Mouse (Mus musculus): ENCODE results near the gene L3mbtl4. TPM values are rescaled to one million over a fixed set of nuclear protein-coding genes. Genes with fewer than 3 reads are reported as not detected.

L3mbtl4 gene
- total RNA-seq (2023): not detected

DNA sequence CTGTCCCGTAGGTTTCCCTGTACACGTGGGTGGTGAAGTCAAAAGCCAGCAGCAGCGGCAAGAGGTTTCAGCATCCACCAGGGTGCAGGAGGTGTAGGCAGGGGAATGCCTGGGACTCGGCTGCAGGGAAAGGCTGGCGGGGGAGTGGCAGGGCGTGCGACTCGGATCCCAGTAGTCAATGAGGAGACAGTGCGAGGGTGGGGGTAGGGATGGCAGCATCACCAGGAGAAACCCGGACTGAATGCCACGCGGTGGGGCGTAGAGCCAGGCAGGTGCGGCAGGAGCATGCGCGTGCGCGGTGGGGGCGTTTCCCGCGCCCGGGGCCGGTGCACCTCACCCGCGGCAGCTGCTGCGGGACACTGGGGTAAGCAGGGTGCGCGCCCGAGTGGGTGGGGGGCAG is at the start of gene L3mbtl4:
Gene L3mbtl4 (plus strand): TSS at position 271 of the 400 bp plus-strand sequence.

GRCm38 (mm10) chr17:68826323-68826722 is 552.7 kb downstream of the L3mbtl4 start, which contains the start of gene Tmem200c:
TSS of gene Tmem200c (plus strand) at chr17:68826623.

